Mouse (Mus musculus) adrenal gland, adult 2 months (tissue): ENCODE measurements around the gene D5Ertd577e. TPM values are rescaled to one million over a fixed set of nuclear protein-coding genes. Genes with fewer than 3 reads are reported as not detected.
"Not testable (repeated sequence)": the region's sequence is repeated elsewhere in the genome, so short reads cannot be mapped to it uniquely, and the experiment has no call there.

ENCODE experiments used
- DNase-seq: peaks from one replicate; pipeline ENCODE4 v3.0.0; 2021
- long read RNA-seq: library from polyadenylated mRNA; stranded (forward); transcript quantifications from one replicate; pipeline ENCODE4 v2.0.0, GENCODE M21; 2021
- polyA plus RNA-seq: library from polyadenylated mRNA; depleted of rRNA; stranded (reverse); fragments of >200 nt; gene quantifications from 2 replicates; pipeline ENCODE4 v1.2.3, GENCODE M21; 2012; rRNA removed
- total RNA-seq, 2 experiments: library from RNA; stranded (reverse); gene quantifications; 2 replicates each; pipeline ENCODE4 v1.2.3; 2021

Gene D5Ertd577e
- total RNA-seq (not detected), polyA plus RNA-seq (not detected in 2 replicates)
- long read RNA-seq, result 0 reads

- DNase-seq, result not testable (repeated sequence)
These were observed at the start of gene D5Ertd577e for GRCm38 (mm10) chr5:95456506-95456905. D5Ertd577e (plus strand) TSS chr5:95456806.

DNA sequence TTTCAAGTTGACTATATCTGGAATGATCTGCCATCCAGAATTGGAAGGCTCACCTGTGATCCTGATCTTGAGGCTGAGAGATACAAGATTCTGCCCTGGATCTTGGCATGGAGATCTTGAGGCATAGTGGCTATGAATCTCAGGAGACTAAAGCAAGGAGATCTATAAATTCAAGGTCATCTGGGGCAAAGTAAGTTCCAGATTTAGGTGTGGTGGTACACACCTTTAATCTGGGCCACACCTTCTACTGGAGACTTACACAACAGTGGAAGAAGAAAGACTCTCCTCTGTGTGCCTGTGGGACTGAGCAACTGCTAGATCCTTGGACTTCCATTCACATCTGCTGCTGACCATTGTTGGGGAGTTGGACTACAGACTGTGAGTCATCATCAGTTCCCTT, 53.9 kb downstream of the D5Ertd577e start, which contains the start of gene Gm3286:
TSS of gene Gm3286 (plus strand) at position 301 of the 400 bp plus-strand sequence.
- DNase-seq, result not testable (repeated sequence)

Other genes starting within 250 kb of the D5Ertd577e start
- not detected for gene Gm10424, start 184.0 kb upstream of the D5Ertd577e start, total RNA-seq
- not detected in 2 replicates for gene Gm10424, start 184.0 kb upstream of the D5Ertd577e start, polyA plus RNA-seq
- not detected for gene Gm3259, start 150.9 kb upstream of the D5Ertd577e start, total RNA-seq
- not detected in 2 replicates for gene Gm3259, start 150.9 kb upstream of the D5Ertd577e start, polyA plus RNA-seq
- not detected for gene Gm3286, start 54.0 kb downstream of the D5Ertd577e start, total RNA-seq
- gene Gm3286, start 54.0 kb downstream of the D5Ertd577e start, polyA plus RNA-seq, result not detected in 2 replicates
- gene Gm7971, start 138.1 kb downstream of the D5Ertd577e start, total RNA-seq, result not detected
- gene Gm7971, start 138.1 kb downstream of the D5Ertd577e start, polyA plus RNA-seq, result not detected in 2 replicates